Comparison of ENCODE assay signal across 9 mouse cellular contexts in genomic region chrX:12873230-12873629, GRCm38 (mm10).
A peak's percentile ranks its signal among the peaks of the same experiment; 100 is the strongest.
DNase-seq lines count a peak whose midpoint lies in the region; ATAC-seq and TF ChIP-seq lines count a peak whose summit lies in the region.
"Had no signal": no experiment of that assay in that cellular context is flagged by ENCODE, and none has a peak within 500 bp of the region (broad histone marks: within the 10 kb centered on the region; RNA-seq: fewer than 3 reads in every experiment).

No protein-coding gene starts in this region.

- DNase-seq in heart, postnatal 10 days = no peak
- no peak for DNase-seq in hindbrain, embryonic 14.5 days (ENCODE audit: low spot score)
- DNase-seq in embryo, embryonic 10.5 days (ENCODE audit: low spot score) = no peak
- DNase-seq in frontal cortex, postnatal 14 days (ENCODE audit: low spot score in 2 of 2) = no peak
- no peak for DNase-seq in testis, postnatal 14 days (ENCODE audit: low spot score)

- peak overlapping the region; percentile 46 for H3K4me3 ChIP-seq in heart, embryonic 15.5 days
- peak overlapping the region; percentile 75 for H3K4me3 ChIP-seq in bone marrow macrophage, adult 2 months (ENCODE audit: insufficient read depth, low read length)
- H3K4me3 ChIP-seq in hindbrain, embryonic 14.5 days (replicated peaks; ENCODE audit: low read length) = peak overlapping the region; percentile 22
- peak overlapping the region; percentile 32 for H3K4me3 ChIP-seq in midbrain, embryonic 12.5 days
- H3K4me3 ChIP-seq: myocyte had no signal

- 45% methylated on average over 6 of the region's 6 CpGs for WGBS in heart, embryonic 15.5 days
- WGBS in hindbrain, embryonic 14.5 days = 20% methylated on average over 6 of the region's 6 CpGs
- WGBS in midbrain, embryonic 12.5 days = 20% methylated on average over 6 of the region's 6 CpGs

- intact Hi-C loops in heart, postnatal 10 days (cut with DNase I) = no loop called here

- TF ChIP-seq POLR2A in bone marrow macrophage, adult 2 months (IDR thresholded peaks at IDR 0.05; ENCODE audit: borderline replicate concordance, low read depth, low read length) = no peak

- H3K36me3 ChIP-seq in heart, embryonic 15.5 days = no peaks in the 10 kb centered on the region
- no peaks in the 10 kb centered on the region for H3K36me3 ChIP-seq in hindbrain, embryonic 14.5 days (replicated peaks; ENCODE audit: control insufficient read depth, insufficient read depth)
- no peaks in the 10 kb centered on the region for H3K36me3 ChIP-seq in midbrain, embryonic 12.5 days

- H3K9me3 ChIP-seq in heart, embryonic 15.5 days (replicated peaks) = no peaks in the 10 kb centered on the region
- H3K9me3 ChIP-seq in hindbrain, embryonic 14.5 days (ENCODE audit: control insufficient read depth, low read length) = no peaks in the 10 kb centered on the region
- H3K9me3 ChIP-seq in midbrain, embryonic 12.5 days = no peaks in the 10 kb centered on the region

- H3K4me1 ChIP-seq in heart, embryonic 15.5 days (replicated peaks) = no peaks in the 10 kb centered on the region
- H3K4me1 ChIP-seq in bone marrow macrophage, adult 2 months (ENCODE audit: control insufficient read depth, insufficient read depth, low read length) = peaks cover 6% of the 10 kb centered on the region; the same call in 1 of the 2 replicates
- no peaks in the 10 kb centered on the region for H3K4me1 ChIP-seq in hindbrain, embryonic 14.5 days (replicated peaks; ENCODE audit: control insufficient read depth, insufficient read depth, low read length)
- peaks cover 4% of the 10 kb centered on the region; the same call in 1 of the 2 replicates for H3K4me1 ChIP-seq in midbrain, embryonic 12.5 days

- H3K4me2 ChIP-seq in heart, embryonic 15.5 days = peak overlapping the region; percentile 58
- peak overlapping the region; percentile 52 for H3K4me2 ChIP-seq in hindbrain, embryonic 14.5 days (replicated peaks)
- H3K4me2 ChIP-seq in midbrain, embryonic 12.5 days (replicated peaks) = peak overlapping the region; percentile 40

- no peak for ATAC-seq in heart, embryonic 15.5 days (replicated peaks; ENCODE audit: insufficient number of reproducible peaks, insufficient read depth, low FRiP score, low read depth)
- peak; percentile 53; the same call in 1 of the 2 replicates for ATAC-seq in hindbrain, embryonic 14.5 days (ENCODE audit: low FRiP score)
- peak; percentile 58; the same call in 1 of the 2 replicates for ATAC-seq in midbrain, embryonic 12.5 days (ENCODE audit: low FRiP score, low read depth)

- H3K27ac ChIP-seq in heart, embryonic 15.5 days = peak overlapping the region; percentile 37; the same call in 1 of the 2 replicates
- peak overlapping the region; percentile 45 for H3K27ac ChIP-seq in bone marrow macrophage, adult 2 months (ENCODE audit: insufficient read depth, low read depth, low read length)
- peak overlapping the region; percentile 87 for H3K27ac ChIP-seq in hindbrain, embryonic 14.5 days
- H3K27ac ChIP-seq in midbrain, embryonic 12.5 days (replicated peaks) = peak overlapping the region; percentile 89

- TF ChIP-seq CTCF in bone marrow macrophage, adult 2 months (IDR thresholded peaks at IDR 0.05; ENCODE audit: low read depth, low read length) = no peak

- no peaks in the 10 kb centered on the region for H3K27me3 ChIP-seq in heart, embryonic 15.5 days
- H3K27me3 ChIP-seq in hindbrain, embryonic 14.5 days (ENCODE audit: control insufficient read depth, insufficient read depth, low read length) = no peaks in the 10 kb centered on the region
- no peaks in the 10 kb centered on the region for H3K27me3 ChIP-seq in midbrain, embryonic 12.5 days

- H3K9ac ChIP-seq in heart, embryonic 15.5 days = no peak overlapping the region
- peak overlapping the region; percentile 58 for H3K9ac ChIP-seq in hindbrain, embryonic 14.5 days
- no peak overlapping the region for H3K9ac ChIP-seq in midbrain, embryonic 12.5 days (replicated peaks)

Comparison
In these comparisons a context has a peak if more than half of its experiments do, and no peak if none do; other contexts are left out.
1. H3K27ac ChIP-seq: peak in every context shown above with its lines; median percentile 89 in midbrain, embryonic 12.5 days; 87 in hindbrain, embryonic 14.5 days; 45 in bone marrow macrophage, adult 2 months; 37 in heart, embryonic 15.5 days.
2. H3K4me3 ChIP-seq: peak in every context shown above with its lines; median percentile 75 in bone marrow macrophage, adult 2 months; 46 in heart, embryonic 15.5 days; 32 in midbrain, embryonic 12.5 days; 22 in hindbrain, embryonic 14.5 days.